Comparison of ENCODE assay signal across 36 mouse cellular contexts in genomic region chr1:152703941-152704340, GRCm38 (mm10). TPM values are rescaled to one million over a fixed set of nuclear protein-coding genes. Genes with fewer than 3 reads are reported as not detected.
DNase-seq lines count a peak whose midpoint lies in the region; ATAC-seq and TF ChIP-seq lines count a peak whose summit lies in the region.
"Had no signal": no experiment of that assay in that cellular context is flagged by ENCODE, and none has a peak within 500 bp of the region (broad histone marks: within the 10 kb centered on the region; RNA-seq: fewer than 3 reads in every experiment).

No protein-coding gene starts in this region.

- H3K9ac ChIP-seq in heart, embryonic 13.5 days, result no peak overlapping the region
- H3K9ac ChIP-seq in lung, postnatal 0 days (replicated peaks; ENCODE audit: low read depth), result no peak overlapping the region
- H3K9ac ChIP-seq: forebrain, embryonic 13.5 days; hindbrain, embryonic 12.5 days; intestine, embryonic 15.5 days; liver, embryonic 12.5 days; liver, postnatal 0 days; neural tube, embryonic 12.5 days had no signal

- H3K4me3 ChIP-seq in gastrocnemius, adult 2 months, result no peak overlapping the region
- no peak overlapping the region for H3K4me3 ChIP-seq in heart, embryonic 13.5 days
- no peak overlapping the region for H3K4me3 ChIP-seq in lung, postnatal 0 days (ENCODE audit: low read depth, low read length)
- H3K4me3 ChIP-seq: forebrain, embryonic 13.5 days; hindbrain, embryonic 12.5 days; intestine, embryonic 15.5 days; liver, embryonic 12.5 days; midbrain, embryonic 10.5 days; myocyte; neural tube, embryonic 12.5 days had no signal

- WGBS in heart, embryonic 13.5 days, result 46% methylated on average over 6 of the region's 6 CpGs
- 34% methylated on average over 6 of the region's 6 CpGs for WGBS in lung, postnatal 0 days

- TF ChIP-seq EP300 in lung, postnatal 0 days (IDR thresholded peaks at IDR 0.05), result no peak

- no peaks in the 10 kb centered on the region for H3K27me3 ChIP-seq in heart, embryonic 13.5 days (replicated peaks)
- H3K27me3 ChIP-seq in lung, postnatal 0 days (replicated peaks; ENCODE audit: insufficient read depth, low read length), result no peaks in the 10 kb centered on the region
- H3K27me3 ChIP-seq: CH12.LX; forebrain, embryonic 13.5 days; hindbrain, embryonic 12.5 days; intestine, embryonic 15.5 days; liver, embryonic 12.5 days; neural tube, embryonic 12.5 days; Patski had no signal

- no peaks in the 10 kb centered on the region for H3K36me3 ChIP-seq in heart, embryonic 13.5 days
- no peaks in the 10 kb centered on the region for H3K36me3 ChIP-seq in lung, postnatal 0 days (ENCODE audit: insufficient read depth, low read length)
- H3K36me3 ChIP-seq: G1E; hindbrain, embryonic 12.5 days; intestine, embryonic 15.5 days; liver, embryonic 12.5 days; midbrain, embryonic 10.5 days; neural tube, embryonic 12.5 days had no signal

- peak; percentile 32 for DNase-seq in gastrocnemius, adult 2 months
- DNase-seq in gastrocnemius, postnatal 25 days, result no peak
- no peak for DNase-seq in heart, adult 9 months (ENCODE audit: low spot score in 2 of 2)
- DNase-seq in lung, postnatal 0 days (ENCODE audit: low spot score), result no peak
- DNase-seq in lung, postnatal 14 days, result no peak
- DNase-seq in yolk sac, embryonic 10.5 days (ENCODE audit: low spot score), result peak; percentile 36
- DNase-seq: adrenal gland, postnatal 14 days; cerebellum, adult 11 months; cerebellum, adult 9-10 months; cerebellum, postnatal 36 days; gastrocnemius, postnatal 14 days; kidney, adult 8-10 months; kidney, postnatal 4 days; left cerebral cortex, postnatal 4 days; liver, postnatal 0 days had no signal

- H3K4me1 ChIP-seq in heart, embryonic 13.5 days, result peaks cover 33% of the 10 kb centered on the region
- H3K4me1 ChIP-seq in lung, postnatal 0 days (ENCODE audit: insufficient read depth, low read depth, low read length), result no peaks in the 10 kb centered on the region
- H3K4me1 ChIP-seq: forebrain, embryonic 13.5 days; liver, embryonic 12.5 days had no signal

- no peak overlapping the region for H3K4me2 ChIP-seq in heart, embryonic 13.5 days
- no peak overlapping the region for H3K4me2 ChIP-seq in lung, postnatal 0 days (replicated peaks; ENCODE audit: low read depth, low read length)
- H3K4me2 ChIP-seq: forebrain, embryonic 13.5 days; hindbrain, embryonic 12.5 days; intestine, embryonic 15.5 days; liver, embryonic 12.5 days; neural tube, embryonic 12.5 days had no signal

- no peak overlapping the region for H3K27ac ChIP-seq in gastrocnemius, adult 2 months
- H3K27ac ChIP-seq in heart, embryonic 13.5 days (replicated peaks), result peak overlapping the region; percentile 90
- no peak overlapping the region for H3K27ac ChIP-seq in lung, postnatal 0 days (ENCODE audit: low read length)
- H3K27ac ChIP-seq: forebrain, embryonic 13.5 days; hindbrain, embryonic 12.5 days; hindbrain, postnatal 0 days; intestine, embryonic 15.5 days; kidney, postnatal 0 days; liver, embryonic 12.5 days; midbrain, embryonic 10.5 days; neural tube, embryonic 12.5 days had no signal

- intact Hi-C loops in gastrocnemius, adult 2 months (cut with DNase I), result no loop called here

- no peak for ATAC-seq in heart, embryonic 13.5 days (ENCODE audit: extremely low read depth, insufficient number of reproducible peaks, low FRiP score, low TSS enrichment)
- 0 out of 2 replicates have a peak, but pooled peaks have one; percentile 6 for ATAC-seq in lung, postnatal 0 days
- ATAC-seq: forebrain, embryonic 13.5 days; hindbrain, postnatal 0 days; intestine, embryonic 15.5 days; liver, embryonic 12.5 days; liver, postnatal 0 days; Patski had no signal

- no peak for TF ChIP-seq CTCF in gastrocnemius, adult 2 months (IDR thresholded peaks at IDR 0.05)
- TF ChIP-seq CTCF in lung, postnatal 0 days (IDR thresholded peaks at IDR 0.05), result no peak

- H3K9me3 ChIP-seq in heart, embryonic 13.5 days, result no peaks in the 10 kb centered on the region
- no peaks in the 10 kb centered on the region for H3K9me3 ChIP-seq in lung, postnatal 0 days (ENCODE audit: low read length)
- H3K9me3 ChIP-seq: forebrain, embryonic 13.5 days; G1E; hindbrain, embryonic 12.5 days; intestine, embryonic 15.5 days; liver, embryonic 12.5 days; midbrain, embryonic 10.5 days; neural tube, embryonic 12.5 days had no signal

RNA-seq across cellular contexts. Expression of gene Apobec4, which starts 46.4 kb away (rescaled TPM):
- total RNA-seq in gastrocnemius, adult 2 months (2021), result not detected
- total RNA-seq in gastrocnemius, postnatal 25 days (2021), result not detected
- polyA plus RNA-seq in heart, embryonic 13.5 days (2015; fragmentation: Nextera tagmentation; extraction: Ambion mirVana), result not detected in 2 replicates
- polyA plus RNA-seq in lung, postnatal 0 days (2015; fragmentation: Nextera tagmentation; extraction: Ambion mirVana), result 0.50 and 0.74 TPM in 2 replicates
- total RNA-seq: adrenal gland, postnatal 14 days; CH12.LX; gastrocnemius, postnatal 14 days; hindbrain, postnatal 0 days; layer of hippocampus, adult 8-10 months; layer of hippocampus, postnatal 25 days; left cerebral cortex, postnatal 4 days; megakaryocyte progenitor cell, adult 5-6 weeks; midbrain, postnatal 0 days had no signal
- polyA plus RNA-seq: C2C12; embryonic facial prominence, embryonic 11.5 days; G1E; heart, embryonic 16.5 days; hindbrain, embryonic 12.5 days; hindbrain, postnatal 0 days; intestine, embryonic 15.5 days; kidney, postnatal 0 days; limb, embryonic 14.5 days; liver, embryonic 12.5 days; liver, postnatal 0 days; midbrain, embryonic 10.5 days; midbrain, postnatal 0 days; myocyte; neural tube, embryonic 12.5 days; Patski had no signal

Comparison
In these comparisons a context has a peak if more than half of its experiments do, and no peak if none do; other contexts are left out.
1. DNase-seq: peak in gastrocnemius, adult 2 months (single experiment) and yolk sac, embryonic 10.5 days (single experiment); none in gastrocnemius, postnatal 25 days (single experiment), heart, adult 9 months (0 of 2), lung, postnatal 0 days (single experiment) and lung, postnatal 14 days (single experiment).